Mouse (Mus musculus) stomach, embryonic 16.5 days (tissue): ENCODE data around the gene Spock1. TPM values are rescaled to one million over a fixed set of nuclear protein-coding genes. Genes with fewer than 3 reads are reported as not detected.

Experiments
- ATAC-seq: fragments of 200-750 bp; cut with Nextera tagmentation; 2 replicates; pipeline ENCODE4 v1.8.0; 2017; ENCODE audit warnings: moderate number of reproducible peaks, moderate TSS enrichment; ENCODE audit not compliant: insufficient read depth, low FRiP score
- H3K27ac ChIP-seq: fragments of 300-500 bp; sonication (generic); 2 replicates; pipeline ENCODE4 v1.5.1; 2014; ENCODE audit warnings: low read length
- H3K27me3 ChIP-seq: fragments of 300-500 bp; sonication (generic); 2 replicates; pipeline ENCODE4 v1.6.1; 2014; ENCODE audit warnings: low read length, control low read depth, mixed read lengths; ENCODE audit not compliant: control insufficient read depth, insufficient read depth
- H3K36me3 ChIP-seq: fragments of 300-500 bp; sonication (generic); 2 replicates; pipeline ENCODE4 v1.6.1; 2014; ENCODE audit warnings: low read length; ENCODE audit not compliant: control insufficient read depth, insufficient read depth
- H3K4me1 ChIP-seq: fragments of 300-500 bp; sonication (generic); 2 replicates; pipeline ENCODE4 v1.6.1; 2014; ENCODE audit warnings: low read length, control low read depth, mixed read lengths; ENCODE audit not compliant: control insufficient read depth, insufficient read depth
- H3K4me2 ChIP-seq: fragments of 300-500 bp; sonication (generic); 2 replicates; pipeline ENCODE4 v1.6.1; 2014; ENCODE audit warnings: low read depth, low read length, mixed read lengths
- H3K4me3 ChIP-seq: fragments of 300-500 bp; sonication (generic); replicated peaks from 2 replicates; pipeline ENCODE4 v1.5.1; 2014; ENCODE audit warnings: mild to moderate bottlenecking, low read length
- H3K9ac ChIP-seq: fragments of 300-500 bp; sonication (generic); 2 replicates; pipeline ENCODE4 v1.6.1; 2014; ENCODE audit warnings: low read length
- H3K9me3 ChIP-seq: fragments of 300-500 bp; sonication (generic); replicated peaks from 2 replicates; pipeline ENCODE4 v1.6.1; 2016; ENCODE audit warnings: low read length, control low read depth; ENCODE audit not compliant: control insufficient read depth
- WGBS: fragments of 180-500 bp; shearing (Covaris S2); extraction: QIAGEN DNeasy Blood & Tissue Kit; methylation state at CpG from one replicate; pipeline ENCODE4 v1.1.7; 2014; 5-methylcytosine and 5-hydroxymethylcytosine counted together
- polyA plus RNA-seq: library from polyadenylated mRNA; unstranded; fragments of >200 nt; fragmentation: Nextera tagmentation; extraction: Ambion mirVana; gene quantifications from 2 replicates; pipeline ENCODE4 v1.2.1, GENCODE M21; 2015

Spock1 gene
- polyA plus RNA-seq, 1 experiment from 2014 or later = 2.8 TPM

DNA sequence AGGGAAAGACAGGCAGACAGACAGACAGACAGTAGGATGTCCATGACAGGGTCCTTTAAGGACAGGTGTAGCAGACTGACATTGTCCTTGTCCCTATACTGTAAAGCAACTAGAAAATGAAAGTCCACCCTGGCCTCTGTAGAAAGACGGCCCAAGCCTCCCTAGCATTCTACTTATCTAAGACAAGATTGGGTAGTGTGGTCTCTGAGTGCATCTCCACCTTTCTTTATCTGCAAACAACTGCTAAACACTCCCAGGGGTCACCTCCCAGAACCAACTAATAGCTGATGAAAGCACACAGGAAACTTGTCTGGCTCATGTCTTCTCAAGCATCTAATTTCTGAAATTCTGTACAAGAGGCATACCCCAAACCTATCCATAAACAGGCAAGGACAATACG, 247.6 kb downstream of the Spock1 start:
- no peak overlapping the region for H3K9ac ChIP-seq
- no peak overlapping the region for H3K27ac ChIP-seq
- no peaks in the 10 kb centered on the region for H3K9me3 ChIP-seq
- H3K4me1 ChIP-seq = no peaks in the 10 kb centered on the region
- WGBS = 79% methylated on average over 2 of the region's 2 CpGs
- no peaks in the 10 kb centered on the region for H3K36me3 ChIP-seq
- ATAC-seq = no peak
- H3K27me3 ChIP-seq = no peaks in the 10 kb centered on the region
- no peak overlapping the region for H3K4me2 ChIP-seq
- no peak overlapping the region for H3K4me3 ChIP-seq

DNA sequence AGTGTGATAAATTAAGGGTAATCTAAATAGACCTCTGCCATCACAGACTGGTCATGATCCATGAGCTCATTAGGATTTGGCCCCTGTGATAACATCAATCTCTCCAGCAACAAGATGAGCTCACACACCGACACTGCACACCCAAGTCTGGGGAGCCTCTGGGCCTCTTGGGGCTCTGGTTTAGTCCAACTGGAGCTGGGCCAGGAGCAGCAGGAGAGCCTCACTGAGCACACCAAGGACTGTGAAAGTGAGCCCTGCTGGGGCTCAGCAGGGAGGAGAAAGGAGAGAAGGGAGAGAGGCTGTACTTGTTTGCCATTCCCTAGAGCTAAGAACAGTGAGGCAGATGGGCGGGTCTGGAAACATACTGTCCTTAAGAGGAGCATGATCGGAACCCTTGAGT, 248.3 kb downstream of the Spock1 start:
- 71% methylated on average over 3 of the region's 3 CpGs for WGBS
- ATAC-seq = no peak
- no peaks in the 10 kb centered on the region for H3K27me3 ChIP-seq
- no peak overlapping the region for H3K4me3 ChIP-seq
- H3K27ac ChIP-seq = no peak overlapping the region
- H3K9ac ChIP-seq = no peak overlapping the region
- no peaks in the 10 kb centered on the region for H3K36me3 ChIP-seq
- H3K9me3 ChIP-seq = no peaks in the 10 kb centered on the region
- H3K4me2 ChIP-seq = no peak overlapping the region
- H3K4me1 ChIP-seq = no peaks in the 10 kb centered on the region

GRCm38 (mm10) chr13:57656606-57657005, 251.5 kb downstream of the Spock1 start:
- no peaks in the 10 kb centered on the region for H3K36me3 ChIP-seq
- no peaks in the 10 kb centered on the region for H3K4me1 ChIP-seq
- WGBS = 69% methylated on average over 8 of the region's 8 CpGs
- H3K4me2 ChIP-seq = no peak overlapping the region
- H3K27me3 ChIP-seq = no peaks in the 10 kb centered on the region
- no peak overlapping the region for H3K9ac ChIP-seq
- no peak overlapping the region for H3K4me3 ChIP-seq
- no peak for ATAC-seq
- no peaks in the 10 kb centered on the region for H3K9me3 ChIP-seq
- no peak overlapping the region for H3K27ac ChIP-seq

DNA sequence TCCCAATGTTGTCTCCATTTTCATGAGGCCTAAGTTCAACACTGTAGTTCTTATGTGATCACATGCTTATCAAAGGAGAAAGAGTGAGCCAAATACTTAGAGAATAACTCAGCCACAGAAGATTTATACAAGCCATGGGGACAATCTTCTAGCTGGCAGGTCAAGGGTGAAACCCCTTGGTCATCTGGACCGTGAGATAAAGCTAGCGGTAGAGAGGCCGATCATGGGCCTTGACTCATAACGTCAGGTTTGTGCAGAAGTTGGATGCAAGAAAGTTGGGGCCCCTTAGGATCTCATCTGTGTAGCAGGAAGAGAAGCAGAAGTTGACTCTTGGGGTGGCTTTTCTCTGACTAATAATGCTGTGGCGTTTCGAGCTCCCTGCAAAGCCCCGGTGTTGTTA, 253.8 kb downstream of the Spock1 start:
- no peaks in the 10 kb centered on the region for H3K36me3 ChIP-seq
- H3K4me1 ChIP-seq = no peaks in the 10 kb centered on the region
- H3K4me3 ChIP-seq = no peak overlapping the region
- no peaks in the 10 kb centered on the region for H3K9me3 ChIP-seq
- no peak overlapping the region for H3K9ac ChIP-seq
- H3K4me2 ChIP-seq = no peak overlapping the region
- 79% methylated on average over 7 of the region's 7 CpGs for WGBS
- H3K27ac ChIP-seq = no peak overlapping the region
- H3K27me3 ChIP-seq = no peaks in the 10 kb centered on the region
- ATAC-seq = no peak

DNA sequence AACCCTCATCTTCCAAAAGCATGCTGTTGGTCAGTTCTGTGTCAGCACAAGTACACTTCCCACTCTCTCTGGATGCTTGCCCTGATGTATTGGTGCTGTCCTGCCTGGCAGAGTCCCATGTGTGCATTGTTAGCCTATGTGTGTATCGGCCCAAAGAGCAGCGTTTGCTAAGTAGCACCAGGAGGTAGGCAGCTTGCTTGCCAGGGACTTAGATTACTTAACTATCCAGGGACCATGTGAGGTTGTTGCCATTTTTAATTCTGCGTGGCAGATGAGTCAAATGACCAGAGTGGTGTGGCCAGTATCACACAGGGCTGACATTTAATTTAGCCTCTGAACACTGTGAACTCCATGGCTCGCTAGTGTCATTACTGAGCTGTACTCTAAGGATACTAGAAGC, 256.9 kb downstream of the Spock1 start:
- ATAC-seq = no peak
- no peak overlapping the region for H3K4me3 ChIP-seq
- H3K9ac ChIP-seq = no peak overlapping the region
- H3K27me3 ChIP-seq = no peaks in the 10 kb centered on the region
- H3K36me3 ChIP-seq = no peaks in the 10 kb centered on the region
- H3K27ac ChIP-seq = no peak overlapping the region
- 73% methylated on average over 4 of the region's 4 CpGs for WGBS
- H3K4me2 ChIP-seq = no peak overlapping the region
- no peaks in the 10 kb centered on the region for H3K9me3 ChIP-seq
- no peaks in the 10 kb centered on the region for H3K4me1 ChIP-seq

GRCm38 (mm10) chr13:57648784-57649183, 259.3 kb downstream of the Spock1 start:
- H3K4me1 ChIP-seq = no peaks in the 10 kb centered on the region
- no peak overlapping the region for H3K9ac ChIP-seq
- H3K27ac ChIP-seq = no peak overlapping the region
- no peak overlapping the region for H3K4me3 ChIP-seq
- 56% methylated on average over 2 of the region's 2 CpGs for WGBS
- H3K4me2 ChIP-seq = no peak overlapping the region
- ATAC-seq = no peak
- no peaks in the 10 kb centered on the region for H3K36me3 ChIP-seq
- no peaks in the 10 kb centered on the region for H3K27me3 ChIP-seq
- no peaks in the 10 kb centered on the region for H3K9me3 ChIP-seq

DNA sequence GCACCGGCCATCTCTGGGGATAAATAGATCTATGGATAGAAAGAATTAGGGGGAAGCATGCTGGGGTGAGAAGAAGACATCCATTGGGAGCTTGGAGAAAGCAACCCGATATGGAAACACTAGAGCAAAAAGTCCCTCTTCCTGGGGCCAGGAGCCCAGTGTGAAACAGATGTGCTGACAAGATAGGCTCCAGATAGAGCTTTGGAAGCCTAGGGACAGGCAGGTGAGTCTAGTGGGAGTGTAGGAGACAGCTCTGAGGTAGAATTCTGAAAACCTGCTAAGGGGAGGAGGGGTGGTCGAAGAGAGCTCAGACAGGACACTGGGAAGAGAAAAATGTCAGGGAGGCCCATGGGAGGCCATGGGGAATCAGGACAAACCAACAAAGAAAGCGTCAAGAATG, 260.7 kb downstream of the Spock1 start:
- no peaks in the 10 kb centered on the region for H3K4me1 ChIP-seq
- no peaks in the 10 kb centered on the region for H3K36me3 ChIP-seq
- no peak overlapping the region for H3K4me3 ChIP-seq
- H3K4me2 ChIP-seq = no peak overlapping the region
- no peak overlapping the region for H3K9ac ChIP-seq
- no peak for ATAC-seq
- 76% methylated on average over 4 of the region's 4 CpGs for WGBS
- H3K27ac ChIP-seq = no peak overlapping the region
- no peaks in the 10 kb centered on the region for H3K9me3 ChIP-seq
- H3K27me3 ChIP-seq = no peaks in the 10 kb centered on the region

- 75% methylated on average over 12 of the region's 12 CpGs for WGBS
- H3K4me2 ChIP-seq = no peak overlapping the region
- no peak overlapping the region for H3K9ac ChIP-seq
- no peaks in the 10 kb centered on the region for H3K27me3 ChIP-seq
- no peaks in the 10 kb centered on the region for H3K36me3 ChIP-seq
- H3K4me3 ChIP-seq = no peak overlapping the region
- no peak for ATAC-seq
- no peaks in the 10 kb centered on the region for H3K9me3 ChIP-seq
- no peak overlapping the region for H3K27ac ChIP-seq
- no peaks in the 10 kb centered on the region for H3K4me1 ChIP-seq
Observed at GRCm38 (mm10) chr13:57643036-57643435, 265.1 kb downstream of the Spock1 start.

DNA sequence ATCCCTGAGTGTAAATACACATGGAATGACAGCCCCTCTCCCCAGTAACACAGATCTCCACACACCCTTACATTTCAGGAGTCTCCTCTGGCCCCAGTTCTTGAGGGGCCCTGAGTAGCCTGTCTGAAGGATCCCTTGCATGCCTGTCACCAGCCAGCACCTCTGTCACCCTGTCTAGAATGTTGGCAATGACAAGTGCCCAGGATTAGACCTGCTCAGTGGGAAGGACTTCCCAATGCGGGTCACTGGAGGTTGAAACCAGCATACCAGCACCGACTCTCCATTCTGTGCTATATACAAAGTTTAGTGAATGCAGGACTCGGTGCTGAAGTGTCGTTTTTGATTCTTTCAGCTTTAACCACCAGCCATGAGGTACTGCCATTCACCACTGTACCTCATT, 266.5 kb downstream of the Spock1 start:
- no peak overlapping the region for H3K9ac ChIP-seq
- no peaks in the 10 kb centered on the region for H3K27me3 ChIP-seq
- no peaks in the 10 kb centered on the region for H3K36me3 ChIP-seq
- 79% methylated on average over 4 of the region's 4 CpGs for WGBS
- H3K9me3 ChIP-seq = no peaks in the 10 kb centered on the region
- no peak overlapping the region for H3K4me2 ChIP-seq
- no peaks in the 10 kb centered on the region for H3K4me1 ChIP-seq
- H3K27ac ChIP-seq = no peak overlapping the region
- ATAC-seq = no peak
- H3K4me3 ChIP-seq = no peak overlapping the region

- no peaks in the 10 kb centered on the region for H3K27me3 ChIP-seq
- 85% methylated on average over 2 of the region's 2 CpGs for WGBS
- H3K4me2 ChIP-seq = no peak overlapping the region
- H3K4me1 ChIP-seq = no peaks in the 10 kb centered on the region
- H3K9me3 ChIP-seq = no peaks in the 10 kb centered on the region
- ATAC-seq = no peak
- H3K9ac ChIP-seq = no peak overlapping the region
- no peak overlapping the region for H3K27ac ChIP-seq
- H3K36me3 ChIP-seq = no peaks in the 10 kb centered on the region
- H3K4me3 ChIP-seq = no peak overlapping the region
Observed at GRCm38 (mm10) chr13:57640968-57641367, 267.2 kb downstream of the Spock1 start.
